Mouse (Mus musculus) megakaryocyte, embryonic 14.5 days (primary cell): ENCODE results near the gene Col24a1.

ENCODE experiments used
- FLI1 ChIP-seq: IDR thresholded peaks from 2 replicates; pipeline ENCODE4 v1.6.1; 2012; ENCODE audit warnings: low read length, inconsistent platforms, mixed read lengths
- GATA1 ChIP-seq: IDR thresholded peaks from 3 replicates; pipeline ENCODE4 v1.6.1; 2012; ENCODE audit warnings: mixed read lengths, low read length, inconsistent platforms, borderline replicate concordance

GRCm38 (mm10) chr3:145292337-145293134, at the start of gene Col24a1:
- no peak for TF ChIP-seq FLI1
- no peak for TF ChIP-seq GATA1
